Mouse (Mus musculus) intestine, postnatal 0 days (tissue): ENCODE results near the gene Bcan. TPM values are rescaled to one million over a fixed set of nuclear protein-coding genes. Genes with fewer than 3 reads are reported as not detected.

ENCODE experiments used
- ATAC-seq: fragments of 200-750 bp; cut with Nextera tagmentation; 2 replicates; pipeline ENCODE4 v1.8.0; 2017; ENCODE audit warnings: mild to moderate bottlenecking, moderate TSS enrichment, moderate library complexity
- H3K27ac ChIP-seq: fragments of 300-500 bp; sonication (generic); 2 replicates; pipeline ENCODE4 v1.5.1; 2014; ENCODE audit warnings: mild to moderate bottlenecking, low read depth, low read length, moderate library complexity
- H3K27me3 ChIP-seq: fragments of 300-500 bp; sonication (generic); replicated peaks from 2 replicates; pipeline ENCODE4 v1.6.1; 2014; ENCODE audit warnings: low read length, mixed read lengths; ENCODE audit not compliant: control insufficient read depth, insufficient read depth
- H3K36me3 ChIP-seq: fragments of 300-500 bp; sonication (generic); 2 replicates; pipeline ENCODE4 v1.6.1; 2014; ENCODE audit warnings: mild to moderate bottlenecking, moderate library complexity; ENCODE audit not compliant: control insufficient read depth, insufficient read depth
- H3K4me1 ChIP-seq: fragments of 300-500 bp; sonication (generic); replicated peaks from 2 replicates; pipeline ENCODE4 v1.6.1; 2014; ENCODE audit warnings: antibody characterized with exemption, low read length, mixed read lengths; ENCODE audit not compliant: control insufficient read depth, insufficient read depth
- H3K4me2 ChIP-seq: fragments of 300-500 bp; sonication (generic); replicated peaks from 2 replicates; pipeline ENCODE4 v1.6.1; 2014; ENCODE audit warnings: low read depth, mild to moderate bottlenecking, moderate library complexity
- H3K4me3 ChIP-seq: fragments of 300-500 bp; sonication (generic); 2 replicates; pipeline ENCODE4 v1.5.1; 2014; ENCODE audit warnings: low read depth, low read length
- H3K9ac ChIP-seq: fragments of 300-500 bp; sonication (generic); 2 replicates; pipeline ENCODE4 v1.6.1; 2014; ENCODE audit warnings: mild to moderate bottlenecking, low read depth, low read length
- H3K9me3 ChIP-seq: fragments of 300-500 bp; sonication (generic); 2 replicates; pipeline ENCODE4 v1.6.1; 2016; ENCODE audit warnings: mixed run types; ENCODE audit not compliant: control insufficient read depth
- CTCF ChIP-seq: sonication (generic); IDR thresholded peaks from 2 replicates; pipeline ENCODE4 v1.5.1; 2016; ENCODE audit warnings: low read depth, mild to moderate bottlenecking, control low read depth, antibody characterized with exemption, moderate library complexity
- WGBS: fragments of 180-500 bp; shearing (Covaris S2); extraction: QIAGEN DNeasy Blood & Tissue Kit; methylation state at CpG from one replicate; pipeline ENCODE4 v1.1.7; 2014; 5-methylcytosine and 5-hydroxymethylcytosine counted together
- polyA plus RNA-seq: library from polyadenylated mRNA; unstranded; fragments of >200 nt; fragmentation: Nextera tagmentation; extraction: Ambion mirVana; gene quantifications from 2 replicates; pipeline ENCODE4 v1.2.1, GENCODE M21; 2015

Bcan gene
- polyA plus RNA-seq: 0.17 and 0.24 TPM in 2 replicates

DNA sequence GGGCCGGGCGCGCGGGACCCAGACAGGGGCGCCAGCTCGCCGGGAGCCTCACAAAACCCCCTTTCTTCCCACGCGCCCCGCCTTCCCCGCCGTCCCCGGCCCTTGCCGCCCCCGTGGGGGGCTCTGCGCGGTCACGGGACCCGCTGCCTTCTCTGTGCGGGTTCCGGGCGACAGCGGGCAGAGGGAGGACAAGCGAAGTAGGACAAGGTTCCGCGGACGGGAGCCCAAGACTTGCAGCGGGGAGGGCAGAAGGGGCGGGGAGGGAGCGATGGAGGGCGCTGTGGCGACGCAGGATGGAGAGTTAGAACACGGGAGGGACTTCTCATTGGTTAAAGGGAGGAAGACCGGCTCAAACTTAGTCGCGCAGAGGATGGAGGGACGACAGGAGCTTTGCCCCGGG lies at the start of gene Bcan:
TSS of gene Bcan (minus strand) at position 50 of the 400 bp plus-strand sequence.
- no peak within 1 kb of the TSS for H3K27ac ChIP-seq
- H3K9me3 ChIP-seq: no peaks in the 10 kb centered on the region
- no peaks in the 10 kb centered on the region for H3K36me3 ChIP-seq
- H3K9ac ChIP-seq: no peak within 1 kb of the TSS
- ATAC-seq: no peak
- WGBS: 0% methylated on average over 35 of the region's 39 CpGs
- peaks cover 75% of the 10 kb centered on the region for H3K27me3 ChIP-seq
- peaks cover 4% of the 10 kb centered on the region; the same call in 1 of the 2 replicates for H3K4me1 ChIP-seq
- TF ChIP-seq CTCF: 0 out of 2 replicates have a peak, but pooled peaks have one; percentile 4
- peak within 1 kb of the TSS; percentile 57 for H3K4me2 ChIP-seq
- H3K4me3 ChIP-seq: peak within 1 kb of the TSS; percentile 20

DNA sequence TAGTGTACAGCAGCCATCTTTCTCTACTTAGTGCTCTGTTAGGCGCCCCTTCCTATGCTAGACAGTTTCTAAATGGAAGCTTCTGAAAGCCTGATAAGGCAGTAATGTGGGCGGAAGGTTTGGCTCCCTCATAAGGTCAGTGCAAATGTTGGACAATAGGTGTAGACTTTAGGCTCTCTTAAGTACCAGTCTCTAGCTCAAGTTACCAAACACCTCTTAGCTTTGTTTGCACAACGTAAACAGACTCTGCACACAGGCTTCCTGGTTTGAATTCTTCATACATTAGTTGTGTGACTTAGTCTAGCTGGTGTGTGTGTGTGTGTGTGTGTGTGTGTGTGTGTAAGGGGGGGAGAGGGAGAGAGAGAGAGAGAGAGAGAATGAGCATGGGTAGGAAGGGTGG lies 49.5 kb upstream of the Bcan start:
- no peak for ATAC-seq
- Histone ChIP-seq H3K27ac (no peak overlapping the region), H3K9ac (no peak overlapping the region), H3K4me2 (no peak overlapping the region), H3K27me3 (no peaks in the 10 kb centered on the region), H3K4me3 (no peak overlapping the region), H3K36me3 (peaks cover 23% of the 10 kb centered on the region), H3K4me1 (no peaks in the 10 kb centered on the region), H3K9me3 (no peaks in the 10 kb centered on the region)
- no peak for TF ChIP-seq CTCF
- 48% methylated on average over 3 of the region's 3 CpGs for WGBS

DNA sequence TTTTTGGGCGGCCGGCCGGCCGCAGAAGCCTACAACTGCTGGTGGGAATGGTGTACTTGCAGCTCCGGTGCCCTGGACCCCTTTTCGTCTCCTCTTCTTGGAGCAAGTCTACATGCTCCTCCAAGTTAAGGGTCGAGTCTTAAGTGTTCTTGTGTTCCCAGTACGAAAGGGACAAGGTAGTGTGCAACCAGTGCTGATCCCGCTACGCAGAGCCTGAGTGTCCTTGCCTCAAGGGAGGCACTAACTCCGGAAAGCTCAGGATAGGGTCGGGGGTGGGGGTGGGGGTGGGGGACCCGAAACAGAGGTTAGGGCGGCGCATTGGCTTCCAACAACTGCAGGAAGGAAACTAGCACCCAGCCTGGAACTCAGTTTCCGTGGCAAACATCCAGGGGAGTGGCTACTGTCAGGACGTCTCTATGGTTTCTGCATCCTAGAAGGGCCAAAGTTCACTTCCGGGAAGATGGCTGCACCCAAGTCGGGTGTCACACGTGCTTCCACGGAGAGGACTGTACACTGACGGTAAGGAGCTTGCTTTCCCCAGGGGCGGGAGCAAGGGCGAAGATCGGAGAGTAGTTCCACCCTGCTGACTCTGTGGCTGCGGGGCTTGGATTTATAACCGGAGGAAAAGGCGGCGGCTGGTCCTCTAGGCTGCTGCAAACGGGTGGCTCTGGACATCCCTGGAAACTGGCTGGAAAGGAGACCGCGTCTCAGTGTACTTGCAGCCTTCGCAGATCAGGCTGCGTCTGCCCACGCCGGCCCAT lies 42.8 kb upstream of the Bcan start, which contains the start of gene Gpatch4:
TSS of gene Gpatch4 (plus strand) at position 448 of the 761 bp plus-strand sequence.
- H3K9ac ChIP-seq: peak within 1 kb of the TSS; percentile 47
- ATAC-seq: peak; percentile 95
- no peak for TF ChIP-seq CTCF
- no peaks in the 10 kb centered on the region for H3K9me3 ChIP-seq
- peak within 1 kb of the TSS; percentile 47; the same call in 1 of the 2 replicates for H3K27ac ChIP-seq
- peak within 1 kb of the TSS; percentile 68 for H3K4me3 ChIP-seq
- no peaks in the 10 kb centered on the region for H3K36me3 ChIP-seq
- peaks cover 3% of the 10 kb centered on the region; the same call in 1 of the 2 replicates for H3K4me1 ChIP-seq
- peak within 1 kb of the TSS; percentile 81 for H3K4me2 ChIP-seq
- WGBS: 8% methylated on average over 36 of the region's 36 CpGs
- H3K27me3 ChIP-seq: peaks cover 10% of the 10 kb centered on the region

DNA sequence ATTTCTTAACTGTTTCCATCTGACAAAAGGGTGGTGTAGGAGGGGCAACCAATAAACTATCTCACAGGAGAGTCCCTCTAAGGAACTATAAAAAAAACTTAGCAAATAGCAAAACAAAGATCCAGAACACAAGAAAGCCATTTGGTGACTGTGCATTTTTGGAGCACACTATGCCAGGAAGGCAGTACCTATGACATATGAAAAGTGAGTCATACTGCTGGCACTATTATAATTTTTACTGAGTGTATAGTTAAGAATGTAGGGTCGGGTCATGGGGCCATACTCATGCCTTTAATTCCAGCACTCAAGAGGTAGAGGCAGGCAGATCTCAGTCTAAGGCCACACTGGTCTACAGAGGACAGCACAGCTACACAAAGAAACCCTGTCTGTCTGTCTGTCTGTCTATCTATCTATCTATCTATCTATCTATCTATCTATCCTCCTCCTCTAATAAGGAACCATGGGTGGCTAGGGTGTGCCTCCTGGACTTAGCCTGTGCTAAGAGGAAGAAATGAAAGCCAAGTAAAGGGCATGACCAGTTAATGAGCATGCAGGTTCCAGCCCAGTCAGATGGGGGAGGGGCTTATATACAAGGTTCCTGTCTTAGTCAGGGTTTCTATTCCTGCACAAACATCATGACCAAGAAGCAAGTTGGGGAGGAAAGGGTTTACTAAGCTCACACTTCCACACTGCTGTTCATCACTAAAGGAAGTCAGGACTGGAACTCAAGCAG lies 35.7 kb upstream of the Bcan start:
- Histone ChIP-seq H3K4me2 (no peak overlapping the region), H3K9ac (no peak overlapping the region), H3K36me3 (no peaks in the 10 kb centered on the region), H3K4me1 (no peaks in the 10 kb centered on the region), H3K9me3 (no peaks in the 10 kb centered on the region), H3K27me3 (peaks cover 39% of the 10 kb centered on the region), H3K4me3 (no peak overlapping the region), H3K27ac (no peak overlapping the region)
- TF ChIP-seq CTCF: no peak
- ATAC-seq: no peak
- 64% methylated on average over 1 of the region's 1 CpGs for WGBS

DNA sequence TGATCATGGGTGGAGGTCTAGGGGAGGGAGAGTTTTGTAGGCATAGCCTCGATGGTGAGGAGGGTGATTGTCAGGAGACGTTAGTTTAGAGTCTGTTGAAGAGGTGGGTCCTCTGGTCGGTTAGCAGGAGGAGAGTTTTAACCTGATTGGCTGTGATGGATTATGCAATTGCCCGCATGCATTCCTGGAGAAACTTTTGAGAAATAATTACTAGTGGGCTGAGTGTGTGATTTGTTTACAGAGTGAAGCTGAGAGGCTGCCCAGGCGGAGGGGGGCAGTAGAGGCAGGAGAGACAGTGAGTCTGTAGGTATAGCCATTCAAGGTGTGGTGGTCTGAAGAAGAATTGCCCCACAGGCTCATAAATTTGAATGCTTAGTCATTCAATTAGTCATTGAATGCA lies 33.5 kb upstream of the Bcan start:
- no peak for ATAC-seq
- Histone ChIP-seq H3K4me1 (no peaks in the 10 kb centered on the region), H3K36me3 (no peaks in the 10 kb centered on the region), H3K4me2 (no peak overlapping the region), H3K9me3 (peaks cover under 1% of the 10 kb centered on the region; the same call in 1 of the 2 replicates), H3K27ac (no peak overlapping the region), H3K4me3 (no peak overlapping the region), H3K27me3 (peaks cover 35% of the 10 kb centered on the region), H3K9ac (no peak overlapping the region)
- 41% methylated on average over 5 of the region's 5 CpGs for WGBS
- TF ChIP-seq CTCF: no peak
